Mouse (Mus musculus): Measurements from ENCODE around the gene Ilk.
"Not testable (repeated sequence)": the region's sequence is repeated elsewhere in the genome, so short reads cannot be mapped to it uniquely, and the experiment has no call there.

The Ilk gene

DNA sequence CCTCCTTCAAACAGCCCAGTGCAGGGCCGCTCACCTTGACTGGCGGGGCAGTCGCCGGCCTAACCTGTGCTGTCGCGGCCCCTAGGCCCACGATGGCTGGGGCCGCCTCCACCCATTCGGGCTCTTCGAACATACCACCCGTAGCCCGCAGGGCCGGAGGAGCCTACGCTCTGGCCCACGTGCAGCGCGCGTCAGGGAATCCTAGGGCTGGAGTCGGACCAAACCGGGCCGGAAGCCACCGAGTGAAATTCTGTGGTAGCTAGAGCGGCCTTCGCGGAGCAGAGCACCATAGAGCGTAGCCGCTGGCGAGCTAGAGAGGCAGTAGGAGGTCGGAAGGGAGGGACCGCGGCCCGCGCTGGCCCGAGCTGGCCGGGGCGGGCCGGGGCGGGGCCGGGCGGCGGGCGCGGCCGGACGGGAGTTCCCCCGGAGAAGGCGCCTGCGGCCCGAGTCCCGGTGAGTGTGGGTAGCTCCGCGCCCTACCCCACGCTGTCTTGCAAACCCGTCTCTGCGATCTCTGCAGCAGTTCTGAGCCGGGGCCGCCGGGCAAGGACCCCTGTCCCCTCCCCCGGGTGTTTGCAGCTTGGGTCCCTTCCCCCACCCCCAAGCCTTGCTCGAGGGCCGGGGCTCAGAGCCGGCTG lies at the start of gene Ilk:
Gene Ilk, plus strand, starts transcription at position 329 of the 638 bp plus-strand sequence.
- DNase-seq: peak; percentile 86

DNA sequence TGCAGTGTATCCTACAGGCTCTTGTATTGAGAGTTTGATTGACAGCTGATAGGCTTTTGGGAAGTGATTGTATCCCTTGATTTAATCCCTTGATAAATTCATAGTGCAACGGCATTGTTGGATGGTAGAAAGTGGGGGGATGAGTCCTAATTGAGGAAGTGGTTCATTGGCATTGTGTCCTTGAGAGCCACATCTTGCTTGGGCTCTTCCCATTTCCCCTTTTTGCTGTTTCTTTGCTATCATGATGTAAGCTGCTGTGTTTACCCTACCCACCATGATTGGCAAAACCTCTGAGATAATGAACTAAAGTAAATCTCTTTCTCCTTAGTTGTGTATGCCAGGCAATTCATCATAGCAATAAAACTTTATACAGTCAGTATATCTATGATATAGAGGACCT lies 45.5 kb upstream of the Ilk start:
- DNase-seq: no peak

DNA sequence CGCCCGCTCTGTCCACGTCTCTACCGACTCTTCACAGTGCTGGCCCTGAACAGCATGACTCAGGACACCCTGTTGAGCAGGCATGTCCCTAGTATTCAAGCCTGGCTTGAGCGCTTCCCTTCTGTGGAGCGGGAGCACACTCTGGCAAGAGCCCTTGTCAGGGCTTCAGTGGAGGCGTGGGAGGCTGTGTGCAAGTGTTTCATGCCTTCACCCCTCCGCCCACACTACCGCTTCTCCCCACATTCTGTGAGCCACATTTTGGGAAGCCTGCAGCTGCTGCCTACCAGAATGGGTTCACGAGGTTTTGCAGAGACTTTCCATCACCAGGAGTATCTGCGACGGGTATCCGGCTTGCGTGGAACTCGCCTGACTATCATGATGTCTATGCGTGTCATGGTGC lies 33.2 kb upstream of the Ilk start:
- no peak for DNase-seq

DNA sequence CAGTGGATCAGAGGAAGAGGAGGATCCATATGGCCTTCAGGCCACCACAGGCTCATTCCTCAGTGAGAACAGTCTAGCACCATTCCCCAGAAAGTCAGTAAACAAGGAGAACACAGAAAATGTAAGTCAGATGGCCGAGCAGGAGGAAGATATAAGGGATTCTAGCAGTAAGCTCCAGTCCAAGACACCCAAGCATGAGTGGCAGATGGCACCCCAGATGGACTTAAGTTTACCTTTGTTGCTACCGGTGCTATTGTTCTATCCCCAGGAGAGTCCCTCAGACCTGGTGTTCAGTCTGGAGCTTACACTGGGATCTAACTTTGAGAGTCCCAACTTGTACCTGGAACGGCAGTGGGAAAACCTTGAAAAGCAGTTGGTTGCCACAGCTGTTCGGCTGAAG lies 32.6 kb upstream of the Ilk start:
- DNase-seq: no peak

DNA sequence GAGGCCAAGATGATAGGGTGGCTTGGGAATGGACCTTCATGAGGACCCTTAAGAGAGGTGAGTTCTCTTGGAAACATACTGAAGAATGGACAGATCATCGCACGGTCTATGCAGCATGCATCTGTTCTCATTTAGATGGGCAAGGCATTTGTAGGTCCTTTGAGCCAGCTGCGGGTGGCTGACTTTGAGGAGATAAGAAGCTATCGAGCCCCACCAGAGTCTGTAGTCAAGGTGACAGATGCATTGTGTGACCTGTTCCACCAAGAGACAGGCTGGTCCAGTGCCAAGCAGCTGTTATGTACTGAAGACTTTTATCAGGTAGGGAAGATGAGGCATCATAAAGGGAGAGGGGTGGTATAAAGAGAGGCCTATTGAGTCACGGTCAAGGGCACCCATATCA lies 27.7 kb upstream of the Ilk start:
- DNase-seq: no peak

DNA sequence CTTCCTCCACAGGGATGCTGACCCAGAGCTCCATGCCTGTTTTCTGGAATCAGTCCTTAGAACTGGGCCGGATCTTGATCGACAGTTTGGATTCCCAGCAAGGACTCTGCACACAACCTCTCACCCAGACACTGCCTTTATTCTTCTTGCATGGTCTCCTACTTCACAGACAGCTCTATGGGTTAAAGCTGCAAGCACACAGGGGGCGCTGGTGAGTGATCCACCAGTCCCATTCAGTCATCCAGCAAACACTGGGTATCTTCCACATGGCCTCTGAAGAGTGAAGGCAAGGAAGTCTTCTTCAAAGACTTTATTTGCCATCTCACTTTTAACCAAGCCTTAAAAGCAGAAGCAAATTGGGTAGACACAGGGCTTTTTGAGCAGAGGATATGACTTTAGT lies 21.0 kb upstream of the Ilk start:
- no peak for DNase-seq

DNA sequence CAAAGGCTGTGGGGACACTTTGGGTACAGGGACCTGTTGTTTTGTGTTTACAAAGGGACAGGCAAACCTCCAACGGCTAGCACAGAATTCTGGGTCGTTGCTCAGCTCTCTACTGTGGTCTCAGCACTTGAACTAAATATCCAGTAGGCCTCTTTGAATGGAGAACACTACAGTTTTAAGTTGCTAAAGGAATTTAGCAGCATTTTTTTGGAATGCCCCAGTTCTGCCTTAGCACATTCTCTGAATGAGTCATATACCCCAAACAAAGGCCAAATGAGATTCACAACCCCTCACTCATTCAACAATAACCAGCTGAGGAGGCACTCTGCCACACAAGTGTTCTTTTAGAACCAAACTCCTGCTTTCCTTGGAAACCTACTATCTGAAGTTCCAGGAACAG lies 14.5 kb upstream of the Ilk start:
- DNase-seq: no peak

DNA sequence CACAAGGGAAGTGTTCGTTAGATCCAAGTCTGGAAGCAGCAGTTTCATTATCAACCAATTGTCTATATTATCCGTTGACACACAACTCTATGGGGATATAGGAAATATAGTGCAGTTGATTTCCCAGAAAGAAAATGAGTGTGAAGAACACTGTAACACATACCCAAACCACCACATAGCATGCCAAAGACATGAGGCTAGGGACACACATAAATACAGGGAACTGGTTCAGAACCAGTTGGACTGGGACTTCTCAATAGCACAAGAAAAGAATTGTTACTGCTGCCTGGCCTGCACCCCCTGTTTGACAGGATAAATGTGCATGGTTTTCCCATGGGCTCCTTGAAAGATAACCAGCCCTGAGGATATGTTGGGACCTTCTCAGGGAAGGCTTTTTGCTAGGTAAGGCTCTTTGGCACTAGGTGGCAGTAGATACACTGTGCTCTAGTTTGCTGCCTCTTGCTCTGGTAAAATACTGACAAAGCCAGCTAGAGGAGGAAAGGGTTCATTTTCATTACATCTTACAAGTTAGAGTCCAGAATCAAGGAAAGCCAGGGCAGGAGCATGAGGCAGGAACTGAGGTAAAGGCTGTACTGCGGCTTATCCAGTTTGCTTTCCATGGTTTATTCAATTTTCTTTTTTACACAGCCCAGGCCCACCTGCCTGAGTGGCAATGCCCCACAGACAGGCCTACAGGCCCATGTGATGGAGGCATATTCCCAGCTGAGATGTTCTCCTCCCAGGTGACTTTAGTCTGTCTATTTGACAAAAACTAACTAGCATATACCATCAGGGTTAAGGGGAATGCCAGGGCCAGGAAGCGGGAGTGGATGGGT lies 10.0 kb upstream of the Ilk start:
- DNase-seq: peak; percentile 27

DNA sequence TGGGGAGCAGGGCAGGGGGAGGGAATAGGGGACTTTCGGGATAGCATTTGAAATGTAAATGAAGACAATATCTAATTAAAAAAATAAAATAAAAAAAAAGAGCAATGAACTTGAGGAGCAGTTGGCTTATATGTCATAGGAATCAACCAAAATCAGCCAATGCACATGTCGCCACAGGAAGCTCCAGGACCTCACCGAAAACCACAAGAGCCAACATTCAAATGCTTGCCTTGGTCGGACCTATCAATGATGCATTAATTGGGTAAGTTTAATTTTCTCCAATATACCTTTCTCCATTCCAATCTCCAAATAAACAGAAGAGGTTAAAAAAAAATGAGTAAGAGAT lies 9.4 kb upstream of the Ilk start:
- DNase-seq: no peak

DNA sequence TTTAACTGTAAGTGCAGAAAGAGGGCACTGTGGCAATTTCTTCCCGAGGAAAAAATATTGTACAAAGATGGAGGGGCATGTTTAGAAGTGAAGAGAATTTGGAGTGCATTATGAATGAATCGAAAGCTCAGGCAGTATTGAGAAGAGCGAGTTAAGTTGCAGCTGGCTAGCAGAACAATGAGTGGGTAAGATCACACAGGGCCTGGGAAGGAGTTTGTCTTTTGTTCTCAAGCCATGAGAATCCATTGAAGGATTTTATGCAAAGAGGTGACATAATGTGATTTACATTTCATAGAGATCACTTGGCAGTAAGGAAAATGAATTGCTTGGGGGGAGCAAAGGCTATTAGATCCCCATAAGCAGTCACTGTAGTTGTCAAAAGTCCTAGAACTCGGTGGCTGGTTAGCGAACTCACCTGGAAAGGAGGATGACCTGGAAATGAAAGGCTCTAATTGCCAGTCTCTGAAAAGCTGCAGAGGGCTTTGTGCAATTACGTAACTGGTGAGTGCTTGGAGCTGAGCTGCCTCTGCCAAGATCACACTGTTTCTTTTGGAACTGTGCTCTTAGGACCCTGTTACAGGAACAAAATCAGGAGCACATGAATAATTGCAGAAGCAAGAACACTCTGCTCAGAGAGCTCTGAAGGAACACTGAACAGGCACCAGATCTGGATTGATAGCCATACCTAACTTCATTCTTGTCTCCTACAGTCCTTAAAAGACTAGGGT lies 7.5 kb upstream of the Ilk start:
- DNase-seq: no peak

DNA sequence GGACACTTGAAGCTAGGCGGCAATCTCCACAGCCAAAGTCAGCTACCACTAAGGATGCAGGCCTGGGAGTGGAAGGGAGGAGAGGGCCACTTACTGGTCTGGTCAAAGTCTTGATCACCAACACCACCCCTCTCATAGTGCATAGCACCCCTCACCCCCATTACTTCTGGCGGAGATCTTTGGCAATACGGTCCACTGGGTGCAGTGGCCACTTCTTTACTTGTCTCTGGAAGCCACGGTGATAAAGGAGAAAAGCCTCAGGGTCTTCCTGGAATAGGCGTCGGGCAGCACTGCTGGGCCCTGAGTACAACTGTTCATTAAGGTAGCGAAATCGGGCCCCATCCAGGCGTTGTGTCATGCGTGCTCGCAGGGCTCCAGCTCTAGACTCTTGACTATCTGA lies 2.6 kb upstream of the Ilk start:
- no peak for DNase-seq

DNA sequence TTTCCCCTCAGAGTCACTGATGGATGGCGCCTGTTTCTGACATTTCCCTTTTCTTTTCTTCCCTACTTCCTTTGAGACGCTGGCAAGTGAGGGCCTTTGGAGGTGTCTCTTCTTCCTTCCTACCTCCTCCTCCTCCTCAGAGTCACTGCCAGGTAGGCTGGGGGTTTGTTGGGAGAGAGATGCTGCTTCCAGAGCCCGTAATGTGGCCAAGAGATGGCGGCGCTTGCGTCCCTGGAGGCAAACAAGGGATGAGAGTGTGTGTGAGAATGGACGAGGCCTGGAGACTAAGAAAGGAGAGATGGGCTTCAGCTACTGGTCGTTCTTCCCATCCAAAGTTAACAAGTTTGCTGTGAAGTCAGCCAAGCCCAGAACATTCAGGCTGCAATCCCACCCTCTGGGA lies 1.6 kb upstream of the Ilk start:
- DNase-seq: no peak

DNA sequence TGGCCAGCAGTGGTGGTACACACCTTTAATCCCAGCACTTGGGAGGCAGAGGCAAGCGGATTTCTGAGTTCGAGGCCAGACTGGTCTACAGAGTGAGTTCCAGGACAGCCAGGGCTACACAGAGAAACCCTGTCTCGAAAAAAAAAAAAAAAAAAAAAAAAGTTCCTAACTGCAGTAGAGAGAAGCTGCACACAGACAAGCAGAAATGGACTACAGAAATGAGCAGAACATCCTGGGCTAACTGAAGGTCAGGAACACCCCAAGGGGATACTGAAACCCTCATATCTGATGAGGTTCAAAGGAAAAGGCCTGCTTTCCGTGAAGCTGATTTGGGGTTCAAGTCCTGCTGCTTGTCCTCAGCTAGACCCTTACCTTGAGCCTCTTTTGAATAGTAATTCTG lies 928 bp upstream of the Ilk start:
- DNase-seq: not testable (repeated sequence)

DNA sequence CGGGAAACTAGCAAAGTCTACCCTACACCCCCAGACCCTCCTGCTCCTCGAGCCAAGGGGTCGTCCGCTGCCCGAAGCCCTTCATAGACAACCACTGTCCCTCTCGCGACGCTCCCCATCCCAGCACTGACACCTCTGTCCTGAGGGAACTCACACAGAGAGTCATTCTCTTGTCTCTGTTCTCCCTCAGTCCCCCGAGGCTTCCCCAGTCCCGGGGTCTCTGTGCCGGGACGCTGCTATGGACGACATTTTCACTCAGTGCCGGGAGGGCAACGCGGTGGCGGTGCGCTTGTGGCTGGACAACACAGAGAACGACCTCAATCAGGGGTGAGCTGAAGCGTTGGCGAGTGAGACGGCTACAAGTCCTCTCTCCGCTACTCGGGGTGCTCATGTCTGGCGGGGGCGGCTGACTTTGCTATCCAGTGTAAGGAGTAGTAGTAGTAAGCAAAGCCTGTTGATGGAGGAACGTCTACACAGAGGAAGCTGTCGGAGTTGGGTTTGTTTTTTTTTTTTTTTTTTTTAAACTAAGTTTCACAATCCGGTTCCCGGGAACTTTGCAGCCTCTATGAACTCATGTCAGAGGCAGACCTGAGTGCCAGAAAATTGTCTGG lies 624 bp downstream of the Ilk start, which contains the start of gene Rrp8:
Gene Rrp8, minus strand, starts transcription at position 475 of the 611 bp plus-strand sequence.
- no peak for DNase-seq

DNA sequence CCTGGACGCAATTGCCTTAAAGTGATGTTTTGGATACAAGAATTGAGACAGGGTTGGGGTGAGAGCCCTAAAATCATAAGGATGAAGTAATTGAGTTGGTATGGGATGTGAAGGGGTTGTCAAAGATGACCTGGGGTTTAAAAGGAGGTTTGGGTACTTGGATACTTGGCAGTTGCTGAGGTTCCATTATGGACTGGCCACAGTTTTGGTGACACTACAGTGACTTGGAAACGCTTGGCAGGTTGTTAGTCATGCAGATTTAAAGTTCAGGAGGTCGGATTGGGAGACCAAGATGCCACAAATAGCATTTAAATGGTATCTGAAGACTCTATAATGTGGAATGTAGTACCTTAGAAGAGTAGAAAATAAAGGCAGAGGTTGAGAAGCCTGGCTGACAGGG lies 1.3 kb downstream of the Ilk start:
- no peak for DNase-seq

DNA sequence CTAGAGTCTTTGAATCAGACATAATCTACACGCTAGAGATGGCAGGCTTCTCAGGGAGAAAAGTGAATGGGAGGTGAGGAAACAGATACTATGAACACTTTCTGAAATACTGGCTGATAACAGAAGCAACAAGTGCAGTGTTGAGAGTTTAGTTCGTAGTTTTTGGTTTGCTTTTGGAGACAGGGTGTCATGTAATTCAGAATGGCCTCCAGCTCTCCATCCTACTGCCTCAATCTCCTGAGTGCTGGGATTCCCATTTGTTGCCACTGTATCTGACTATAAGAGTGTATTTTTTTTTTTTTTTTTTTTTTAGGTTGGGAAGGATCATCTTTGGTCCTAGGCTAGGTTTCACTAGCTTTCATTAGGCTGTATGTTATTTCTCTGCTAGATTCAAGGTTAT lies 1.9 kb downstream of the Ilk start:
- no peak for DNase-seq

DNA sequence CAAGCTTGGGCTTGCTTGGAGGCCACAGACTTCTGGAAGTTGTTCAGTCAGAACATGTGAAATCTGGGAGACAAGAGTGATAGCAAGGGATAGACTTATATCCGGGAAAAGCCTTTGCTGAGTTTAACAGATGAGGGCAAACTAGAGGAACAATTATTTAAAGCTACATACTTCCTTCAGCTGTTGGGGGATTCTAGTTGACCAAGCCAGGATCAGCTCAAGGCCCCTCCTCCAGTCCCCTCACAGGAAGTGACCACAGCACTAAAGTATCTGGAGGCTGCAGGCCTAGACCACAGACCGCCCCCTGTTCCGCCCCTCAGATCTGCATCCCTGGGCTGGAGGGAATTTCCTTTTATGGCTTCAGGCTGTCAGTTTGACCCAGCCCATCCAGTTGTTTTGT lies 2.6 kb downstream of the Ilk start:
- no peak for DNase-seq

DNA sequence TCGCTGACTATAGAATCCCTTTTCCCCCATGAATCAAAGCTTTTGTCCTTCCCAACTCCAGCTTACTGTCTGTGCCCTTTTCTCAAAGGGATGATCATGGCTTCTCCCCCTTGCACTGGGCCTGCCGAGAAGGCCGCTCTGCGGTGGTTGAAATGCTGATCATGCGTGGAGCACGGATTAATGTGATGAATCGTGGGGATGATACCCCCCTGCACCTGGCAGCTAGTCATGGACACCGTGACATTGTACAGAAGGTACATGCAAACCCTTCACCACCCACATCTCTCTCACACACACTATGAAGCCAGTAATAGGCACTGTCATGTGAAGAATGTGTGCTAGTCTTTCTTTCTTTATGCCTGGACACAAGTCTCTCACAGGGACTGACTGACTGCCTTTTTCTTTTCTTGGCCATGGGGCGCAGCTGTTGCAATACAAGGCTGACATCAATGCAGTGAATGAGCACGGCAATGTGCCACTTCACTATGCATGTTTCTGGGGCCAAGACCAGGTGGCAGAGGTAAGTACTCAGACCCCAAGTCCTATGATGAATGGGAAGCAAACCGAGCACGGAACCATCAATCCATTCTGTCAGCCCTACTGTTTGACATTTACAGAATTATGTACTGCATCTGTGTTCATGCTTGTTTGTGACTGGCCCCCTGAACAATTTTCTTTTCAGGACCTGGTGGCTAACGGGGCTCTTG lies 3.9 kb downstream of the Ilk start:
- no peak for DNase-seq

DNA sequence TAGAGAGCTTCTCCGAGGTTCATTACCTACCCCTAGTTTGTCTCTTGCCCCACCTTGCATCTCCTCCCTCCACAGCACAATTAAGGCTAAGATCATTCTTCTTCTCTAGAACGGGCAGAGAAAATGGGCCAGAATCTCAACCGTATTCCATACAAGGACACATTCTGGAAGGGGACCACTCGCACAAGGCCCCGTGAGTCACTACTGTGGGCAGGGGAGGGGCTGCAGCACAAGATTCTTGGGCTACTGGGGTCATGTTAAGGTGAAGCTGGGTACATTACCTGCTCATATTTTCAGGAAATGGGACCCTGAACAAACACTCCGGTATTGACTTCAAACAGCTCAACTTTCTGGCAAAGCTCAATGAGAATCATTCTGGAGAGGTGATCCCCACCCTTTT lies 4.5 kb downstream of the Ilk start:
- no peak for DNase-seq

DNA sequence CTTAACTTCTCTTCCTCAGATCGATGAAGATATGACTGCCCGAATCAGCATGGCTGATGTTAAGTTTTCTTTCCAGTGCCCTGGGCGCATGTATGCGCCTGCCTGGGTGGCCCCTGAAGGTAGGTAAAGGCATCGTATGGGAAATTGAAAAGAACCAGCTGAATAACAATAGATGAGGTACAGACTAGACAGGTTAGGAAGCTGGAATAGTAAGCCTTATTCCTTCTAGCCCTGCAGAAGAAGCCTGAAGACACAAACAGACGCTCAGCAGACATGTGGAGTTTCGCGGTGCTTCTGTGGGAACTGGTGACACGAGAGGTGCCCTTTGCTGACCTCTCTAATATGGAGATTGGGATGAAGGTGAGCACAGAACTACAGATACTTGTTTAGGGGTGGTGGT lies 5.6 kb downstream of the Ilk start:
- DNase-seq: no peak

DNA sequence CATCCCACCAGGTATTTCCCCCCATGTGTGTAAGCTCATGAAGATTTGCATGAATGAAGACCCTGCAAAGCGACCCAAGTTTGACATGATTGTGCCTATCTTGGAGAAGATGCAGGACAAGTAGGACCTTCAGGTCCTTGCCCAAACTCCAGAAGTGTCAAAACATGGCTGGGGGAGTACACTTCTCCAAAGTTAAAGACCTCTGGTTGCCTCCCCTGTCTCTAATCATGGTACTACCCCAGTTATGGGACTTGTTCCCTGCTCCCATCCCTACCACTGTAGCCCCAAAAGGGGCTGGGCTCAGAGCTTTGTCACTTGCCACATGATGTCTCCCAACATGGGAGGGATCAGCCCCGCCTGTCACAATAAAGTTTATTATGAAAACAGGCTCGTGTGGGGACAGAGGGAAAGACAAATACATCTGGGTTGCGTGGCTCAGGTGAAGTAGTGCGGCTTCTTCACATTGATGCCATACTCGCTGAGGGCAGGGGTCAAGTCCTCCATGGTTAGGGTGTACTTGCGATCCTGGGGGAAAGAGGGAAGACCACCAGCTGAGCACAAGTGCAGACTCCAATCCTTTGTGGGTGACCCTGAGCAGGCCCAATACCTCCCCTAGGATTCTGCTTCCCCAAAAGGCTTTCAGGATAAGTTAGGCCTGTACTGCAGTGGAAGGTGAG lies 6.3 kb downstream of the Ilk start:
- DNase-seq: not testable (repeated sequence)

DNA sequence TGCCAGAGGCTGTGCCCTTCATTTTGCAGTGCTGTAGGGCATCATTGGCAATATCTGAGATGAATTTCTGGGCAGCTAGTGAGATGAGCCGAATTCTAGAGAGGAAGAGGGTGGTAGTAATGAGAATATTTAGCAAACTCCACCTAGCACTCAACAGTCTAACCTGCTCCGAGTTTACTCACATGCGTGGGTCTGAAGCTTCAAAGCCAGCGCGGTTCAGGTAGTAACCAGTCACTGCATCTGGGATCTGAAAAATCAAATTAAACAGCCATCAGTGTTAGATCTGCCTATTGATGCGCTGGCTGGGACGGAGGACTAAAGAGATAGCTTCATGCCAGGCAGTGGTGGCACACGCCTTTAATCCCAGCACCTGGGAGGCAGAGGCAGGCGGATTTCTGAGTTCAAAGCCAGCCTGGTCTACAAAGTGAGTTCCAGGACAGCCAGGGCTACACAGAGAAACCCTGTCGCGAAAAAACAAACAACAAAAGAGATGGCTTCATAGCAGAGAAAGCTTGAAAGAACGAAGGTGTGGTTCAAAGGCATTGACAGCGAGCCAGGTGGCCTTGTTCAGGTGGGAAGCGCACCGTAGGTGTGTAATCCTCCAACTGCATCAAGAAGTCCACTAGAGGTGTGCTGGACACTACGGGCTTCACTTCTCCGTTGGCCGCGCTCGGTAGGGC lies 7.0 kb downstream of the Ilk start:
- not testable (repeated sequence) for DNase-seq
